1 mouse cellular context compared by ENCODE assay signal in the genomic region with DNA sequence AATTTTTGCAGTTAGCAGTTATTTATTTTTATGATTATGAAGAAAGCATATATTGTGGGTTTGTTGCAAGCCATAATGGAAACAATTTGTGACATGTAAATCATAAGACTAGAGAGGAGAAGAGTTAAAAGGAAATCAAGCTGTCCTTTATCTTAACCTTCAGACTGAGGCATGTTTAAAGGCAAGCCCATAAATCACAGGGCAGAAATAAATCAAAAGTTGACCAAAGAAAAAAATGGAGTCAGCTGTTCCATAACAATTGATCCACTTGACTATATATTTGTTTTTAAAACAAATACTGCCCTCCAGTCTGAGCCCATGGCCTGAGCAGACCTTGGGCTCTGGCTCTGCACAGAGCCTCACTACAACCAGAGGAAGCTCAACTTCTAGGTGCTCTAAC.
TF ChIP-seq lines count a peak whose summit lies in the region.

No protein-coding gene starts in this region.

TF ChIP-seq in MEL, 35 proteins besides CTCF, POLR2A, EP300 and RAD21 (continued from another document):
- TF ChIP-seq HCFC1 (IDR thresholded peaks at IDR 0.05; ENCODE audit: low read depth, low read length) = no peak
